Comparison of ENCODE assay signal across 8 mouse cellular contexts in genomic region chr12:81484727-81485191, GRCm38 (mm10). TPM values are rescaled to one million over a fixed set of nuclear protein-coding genes. Genes with fewer than 3 reads are reported as not detected.
DNase-seq lines count a peak whose midpoint lies in the region; ATAC-seq and TF ChIP-seq lines count a peak whose summit lies in the region.

TSS of gene Cox16 (minus strand) at chr12:81485127.

- peak; percentile 96 for ATAC-seq in heart, embryonic 15.5 days (replicated peaks; ENCODE audit: insufficient number of reproducible peaks, insufficient read depth, low FRiP score, low read depth)
- peak; percentile 93 for ATAC-seq in liver, embryonic 14.5 days (ENCODE audit: insufficient read depth)
- peak; percentile 95 for ATAC-seq in neural tube, embryonic 11.5 days (ENCODE audit: insufficient read depth, low FRiP score, low TSS enrichment)
- peak; percentile 97 for ATAC-seq in stomach, postnatal 0 days (ENCODE audit: low FRiP score, low TSS enrichment)

- H3K9ac ChIP-seq in heart, embryonic 15.5 days: peak within 1 kb of the TSS; percentile 78
- H3K9ac ChIP-seq in liver, embryonic 14.5 days (replicated peaks): peak within 1 kb of the TSS; percentile 75
- peak within 1 kb of the TSS; percentile 73 for H3K9ac ChIP-seq in neural tube, embryonic 11.5 days (ENCODE audit: low read length)
- peak within 1 kb of the TSS; percentile 78 for H3K9ac ChIP-seq in stomach, postnatal 0 days (ENCODE audit: low read length)

- 0% methylated on average over 31 of the region's 31 CpGs for WGBS in forebrain, embryonic 10.5 days
- WGBS in heart, embryonic 15.5 days: under 1% methylated on average over 31 of the region's 31 CpGs
- under 1% methylated on average over 31 of the region's 31 CpGs for WGBS in liver, embryonic 14.5 days (ENCODE audit: insufficient replicate concordance)
- under 1% methylated on average over 31 of the region's 31 CpGs for WGBS in neural tube, embryonic 11.5 days
- 0% methylated on average over 31 of the region's 31 CpGs for WGBS in stomach, postnatal 0 days

- H3K4me1 ChIP-seq in forebrain, embryonic 10.5 days: peaks cover 8% of the 10 kb centered on the region; the same call in 1 of the 2 replicates
- peaks cover 6% of the 10 kb centered on the region; the same call in 1 of the 2 replicates for H3K4me1 ChIP-seq in heart, embryonic 15.5 days (replicated peaks)
- H3K4me1 ChIP-seq in liver, embryonic 14.5 days (replicated peaks; ENCODE audit: control insufficient read depth in 2 of 2, insufficient read depth in 2 of 2, low read length in 1 of 2): peaks cover 2 to 6% of the 10 kb centered on the region in 2 experiments
- H3K4me1 ChIP-seq in neural tube, embryonic 11.5 days (ENCODE audit: control insufficient read depth, insufficient read depth, low read length): no peaks in the 10 kb centered on the region
- no peaks in the 10 kb centered on the region for H3K4me1 ChIP-seq in stomach, postnatal 0 days (replicated peaks; ENCODE audit: control insufficient read depth, insufficient read depth)

- TF ChIP-seq CTCF in liver, embryonic 14.5 days (IDR thresholded peaks at IDR 0.05; ENCODE audit: low read depth): no peak
- no peak for TF ChIP-seq CTCF in stomach, postnatal 0 days (IDR thresholded peaks at IDR 0.05; ENCODE audit: low read depth)

- TF ChIP-seq EP300 in liver, embryonic 14.5 days (IDR thresholded peaks at IDR 0.05; ENCODE audit: low read depth): no peak
- TF ChIP-seq EP300 in stomach, postnatal 0 days (optimal IDR thresholded peaks at IDR 0.05): no peak

- H3K9me3 ChIP-seq in forebrain, embryonic 10.5 days: no peaks in the 10 kb centered on the region
- H3K9me3 ChIP-seq in heart, embryonic 15.5 days (replicated peaks): no peaks in the 10 kb centered on the region
- H3K9me3 ChIP-seq in liver, embryonic 14.5 days (ENCODE audit: control insufficient read depth, low read length): no peaks in the 10 kb centered on the region
- H3K9me3 ChIP-seq in neural tube, embryonic 11.5 days (ENCODE audit: control insufficient read depth, low read length): no peaks in the 10 kb centered on the region
- H3K9me3 ChIP-seq in stomach, postnatal 0 days (ENCODE audit: control insufficient read depth, low read length): no peaks in the 10 kb centered on the region

- H3K27me3 ChIP-seq in forebrain, embryonic 10.5 days (ENCODE audit: poor library complexity, severe bottlenecking): no peaks in the 10 kb centered on the region
- no peaks in the 10 kb centered on the region for H3K27me3 ChIP-seq in heart, embryonic 15.5 days
- no peaks in the 10 kb centered on the region for H3K27me3 ChIP-seq in liver, embryonic 14.5 days (ENCODE audit: control insufficient read depth, insufficient read depth, low read length)
- no peaks in the 10 kb centered on the region for H3K27me3 ChIP-seq in neural tube, embryonic 11.5 days (ENCODE audit: control insufficient read depth, insufficient read depth, low read length)
- no peaks in the 10 kb centered on the region for H3K27me3 ChIP-seq in stomach, postnatal 0 days (ENCODE audit: control insufficient read depth, insufficient read depth, low read length)

- H3K27ac ChIP-seq in forebrain, embryonic 10.5 days: peak within 1 kb of the TSS; percentile 94
- peak within 1 kb of the TSS; percentile 95 for H3K27ac ChIP-seq in heart, embryonic 15.5 days
- H3K27ac ChIP-seq in liver, embryonic 14.5 days: peak within 1 kb of the TSS; percentile 92
- H3K27ac ChIP-seq in neural tube, embryonic 11.5 days (ENCODE audit: low read depth, low read length): peak within 1 kb of the TSS; percentile 80
- peak within 1 kb of the TSS; percentile 96 for H3K27ac ChIP-seq in stomach, postnatal 0 days (replicated peaks)

- H3K4me3 ChIP-seq in forebrain, embryonic 10.5 days: peak within 1 kb of the TSS; percentile 68
- H3K4me3 ChIP-seq in heart, embryonic 15.5 days: peak within 1 kb of the TSS; percentile 73
- peak within 1 kb of the TSS; percentile 79 to 84 for H3K4me3 ChIP-seq in liver, embryonic 14.5 days (ENCODE audit: insufficient read depth in 1 of 2, low read depth in 2 of 2, low read length in 2 of 2)
- peak within 1 kb of the TSS; percentile 76 for H3K4me3 ChIP-seq in neural tube, embryonic 11.5 days (ENCODE audit: low read depth, low read length)
- peak within 1 kb of the TSS; percentile 69 for H3K4me3 ChIP-seq in stomach, postnatal 0 days (ENCODE audit: low read depth, low read length)

- DNase-seq in CD8-positive naive resting alpha-beta T cell, adult 2 months (ENCODE audit: low read depth in 2 of 2, low spot score in 2 of 2): peak; percentile 74 to 84
- DNase-seq in c-Kit-positive CD71-negative TER-119-negative erythroid progenitor cells, embryonic 14.5 days (ENCODE audit: low read depth): peak; percentile 73
- DNase-seq in forebrain, embryonic 10.5 days (ENCODE audit: extremely low spot score, low spot score): peak; percentile 86
- peak; percentile 89 to 93 for DNase-seq in kidney, postnatal 25 days
- DNase-seq in liver, embryonic 14.5 days (ENCODE audit: low read depth in 3 of 3, low spot score in 3 of 3): peak; percentile 69 to 76 (median 72)
- DNase-seq in neural tube, embryonic 11.5 days (ENCODE audit: low spot score): peak; percentile 90
- DNase-seq in stomach, postnatal 0 days (ENCODE audit: low spot score): peak; percentile 89

- no peaks in the 10 kb centered on the region for H3K36me3 ChIP-seq in forebrain, embryonic 10.5 days (replicated peaks)
- no peaks in the 10 kb centered on the region for H3K36me3 ChIP-seq in heart, embryonic 15.5 days
- H3K36me3 ChIP-seq in liver, embryonic 14.5 days (replicated peaks; ENCODE audit: control insufficient read depth, insufficient read depth, low read depth): no peaks in the 10 kb centered on the region; the same call in 1 of the 2 replicates
- no peaks in the 10 kb centered on the region for H3K36me3 ChIP-seq in neural tube, embryonic 11.5 days (ENCODE audit: control insufficient read depth, insufficient read depth, low read length)
- H3K36me3 ChIP-seq in stomach, postnatal 0 days (ENCODE audit: control insufficient read depth, insufficient read depth, low read length): no peaks in the 10 kb centered on the region

- peak within 1 kb of the TSS; percentile 71 for H3K4me2 ChIP-seq in heart, embryonic 15.5 days
- H3K4me2 ChIP-seq in liver, embryonic 14.5 days (ENCODE audit: low read depth): peak within 1 kb of the TSS; percentile 76
- peak within 1 kb of the TSS; percentile 56 for H3K4me2 ChIP-seq in neural tube, embryonic 11.5 days (ENCODE audit: low read depth)
- peak within 1 kb of the TSS; percentile 59 for H3K4me2 ChIP-seq in stomach, postnatal 0 days (replicated peaks; ENCODE audit: low read depth)

RNA-seq across cellular contexts. Expression of gene Cox16, which starts in this region (rescaled TPM):
- polyA plus RNA-seq in forebrain, embryonic 10.5 days (2016; fragmentation: Nextera tagmentation; extraction: Ambion mirVana): 116 and 118 TPM in 2 replicates
- polyA plus RNA-seq in heart, embryonic 15.5 days (2015; fragmentation: Nextera tagmentation; extraction: Ambion mirVana): 79.0 and 88.6 TPM in 2 replicates
- polyA plus RNA-seq in liver, embryonic 14.5 days (2012; rRNA removed): 21.1 and 36.3 TPM in 2 replicates
- 77.3 and 84.2 TPM in 2 replicates for polyA plus RNA-seq in liver, embryonic 14.5 days (2014; fragmentation: Nextera tagmentation; extraction: Ambion mirVana)
- 124 and 130 TPM in 2 replicates for polyA plus RNA-seq in neural tube, embryonic 11.5 days (2014; fragmentation: Nextera tagmentation; extraction: Ambion mirVana)
- 183 and 192 TPM in 2 replicates for polyA plus RNA-seq in stomach, postnatal 0 days (2015; fragmentation: Nextera tagmentation; extraction: Ambion mirVana)

Comparison
In these comparisons a context has a peak if more than half of its experiments do, and no peak if none do; other contexts are left out.
1. Peak in every context shown above with its lines: DNase-seq, ATAC-seq, H3K4me3 ChIP-seq and H3K27ac ChIP-seq.